Mouse (Mus musculus) olfactory bulb, adult 2 months (tissue): ENCODE measurements around the gene Brk1. TPM values are rescaled to one million over a fixed set of nuclear protein-coding genes. Genes with fewer than 3 reads are reported as not detected.

Experiments
- H3K27ac ChIP-seq: fragments of 200-500 bp; 2 replicates; pipeline ENCODE4 v1.5.1; 2012; ENCODE audit warnings: low read depth, low read length; ENCODE audit not compliant: insufficient read depth
- H3K4me1 ChIP-seq: fragments of 200-500 bp; 2 replicates; pipeline ENCODE4 v1.6.1; 2012; ENCODE audit warnings: low read length; ENCODE audit not compliant: control insufficient read depth, insufficient read depth
- H3K4me3 ChIP-seq: fragments of 200-500 bp; 2 replicates; pipeline ENCODE4 v1.5.1; 2012; ENCODE audit warnings: mild to moderate bottlenecking, low read depth, low read length, moderate library complexity; ENCODE audit not compliant: insufficient read depth
- CTCF ChIP-seq: fragments of 200-500 bp; IDR thresholded peaks from 2 replicates; pipeline ENCODE4 v1.5.1; 2012; ENCODE audit warnings: low read depth, mild to moderate bottlenecking, low read length, moderate library complexity; ENCODE audit not compliant: insufficient read depth
- POLR2A ChIP-seq: fragments of 200-500 bp; IDR thresholded peaks from 2 replicates; pipeline ENCODE4 v1.6.1; 2012; ENCODE audit warnings: mild to moderate bottlenecking, low read depth, low read length, moderate library complexity; ENCODE audit not compliant: insufficient read depth
- WGBS: fragments of 180-500 bp; shearing (Covaris S2); methylation state at CpG from one replicate; pipeline ENCODE4 v1.1.7; 2018; 5-methylcytosine and 5-hydroxymethylcytosine counted together
- polyA plus RNA-seq: library from polyadenylated mRNA; stranded (reverse); fragments of >200 nt; gene quantifications from 2 replicates; pipeline ENCODE4 v1.2.4, GENCODE M21; 2012; ENCODE audit warnings: low replicate concordance; ENCODE audit not compliant: missing spikeins, insufficient read depth, insufficient read length

Gene Brk1
- polyA plus RNA-seq, 1 experiment = not detected

DNA sequence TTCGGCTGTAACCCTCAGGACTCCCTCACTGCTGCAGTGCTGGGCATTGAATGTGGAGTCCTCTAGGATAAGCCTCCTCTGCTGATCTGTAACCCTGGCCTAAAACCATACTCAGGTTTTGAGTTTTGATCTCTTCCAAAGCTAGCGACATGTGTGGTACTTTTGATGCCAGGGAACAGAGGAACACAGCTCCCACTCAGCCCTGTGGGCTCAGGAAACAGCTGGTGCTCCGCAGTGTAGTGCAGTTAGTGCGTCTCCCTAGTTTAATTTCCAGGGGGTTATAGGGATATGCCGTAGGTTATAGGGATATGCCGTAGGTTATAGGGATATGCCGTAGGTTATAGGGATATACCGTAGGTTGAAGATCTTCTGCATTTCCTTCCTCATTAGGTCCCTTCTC is 10.4 kb downstream of the Brk1 start:
- WGBS = 86% methylated on average over 8 of the region's 8 CpGs
- no peak for TF ChIP-seq POLR2A
- no peak for TF ChIP-seq CTCF
- no peak overlapping the region for H3K4me3 ChIP-seq
- H3K27ac ChIP-seq = 0 out of 2 replicates have a peak overlapping the region, but pooled peaks have one; percentile 10
- H3K4me1 ChIP-seq = peaks cover 14% of the 10 kb centered on the region

GRCm38 (mm10) chr6:113615489-113615888 is 10.9 kb downstream of the Brk1 start:
- H3K27ac ChIP-seq = no peak overlapping the region
- H3K4me1 ChIP-seq = peaks cover 12% of the 10 kb centered on the region
- no peak overlapping the region for H3K4me3 ChIP-seq
- TF ChIP-seq CTCF (no peak), POLR2A (no peak)
- WGBS = 77% methylated on average over 4 of the region's 4 CpGs

- H3K27ac ChIP-seq = 0 out of 2 replicates have a peak overlapping the region, but pooled peaks have one; percentile 34
These were observed 18.8 kb downstream of the Brk1 start for GRCm38 (mm10) chr6:113623386-113623785.

GRCm38 (mm10) chr6:113623941-113624751 is 19.6 kb downstream of the Brk1 start, which contains the start of gene Vhl:
Vhl (plus strand) TSS chr6:113623959.
- Histone ChIP-seq H3K4me1 (0 out of 2 replicates have a peak, but pooled peaks cover 3% of the 10 kb centered on the region), H3K27ac (peak within 1 kb of the TSS; percentile 34), H3K4me3 (peak within 1 kb of the TSS; percentile 66)
- WGBS = under 1% methylated on average over 76 of the region's 76 CpGs
- no peak for TF ChIP-seq CTCF
- TF ChIP-seq POLR2A = peak; percentile 61; the same call in 1 of the 2 replicates

More at GRCm38 (mm10) chr6:113623386-113623785, 18.8 kb downstream of the Brk1 start:
- TF ChIP-seq CTCF = no peak
- TF ChIP-seq POLR2A = no peak
- Histone ChIP-seq H3K4me1 (0 out of 2 replicates have a peak, but pooled peaks cover 3% of the 10 kb centered on the region), H3K4me3 (peak overlapping the region; percentile 66)
- 54% methylated on average over 5 of the region's 5 CpGs for WGBS

GRCm38 (mm10) chr6:113624989-113625770 is 20.6 kb downstream of the Brk1 start:
- peak overlapping the region; percentile 66; the same call in 1 of the 2 replicates for H3K4me3 ChIP-seq
- no peak overlapping the region for H3K27ac ChIP-seq
- 22% methylated on average over 5 of the region's 5 CpGs for WGBS
- no peak for TF ChIP-seq POLR2A
- TF ChIP-seq CTCF = no peak
- H3K4me1 ChIP-seq = 0 out of 2 replicates have a peak, but pooled peaks cover 3% of the 10 kb centered on the region

GRCm38 (mm10) chr6:113630322-113630721 is 25.8 kb downstream of the Brk1 start:
- H3K27ac ChIP-seq = no peak overlapping the region

DNA sequence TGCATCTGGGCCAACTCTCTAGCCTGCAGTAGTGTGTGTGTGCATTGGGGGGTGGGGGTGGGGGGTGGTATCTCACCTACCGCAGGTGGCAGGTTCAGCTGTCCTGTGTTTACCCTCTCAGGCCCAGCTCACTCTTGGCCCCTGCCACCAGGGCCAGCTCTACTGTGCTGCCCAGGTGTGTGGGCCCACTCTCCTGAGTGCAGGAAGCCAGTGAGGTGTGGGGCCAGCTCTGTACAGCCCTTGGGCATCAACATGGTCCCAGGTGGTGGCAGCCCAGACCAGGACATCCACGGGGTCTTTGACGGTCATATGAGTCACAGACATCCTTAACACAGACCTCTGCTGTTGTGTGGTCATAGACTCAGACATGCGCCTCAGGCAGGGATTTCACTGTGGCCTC is 28.3 kb downstream of the Brk1 start:
- H3K4me1 ChIP-seq = 0 out of 2 replicates have a peak, but pooled peaks cover under 1% of the 10 kb centered on the region
- WGBS = 90% methylated on average over 4 of the region's 4 CpGs
- H3K27ac ChIP-seq = no peak overlapping the region
- TF ChIP-seq CTCF (no peak), POLR2A (no peak)
- H3K4me3 ChIP-seq = no peak overlapping the region

More at GRCm38 (mm10) chr6:113630322-113630721, 25.8 kb downstream of the Brk1 start:
- Histone ChIP-seq H3K4me3 (no peak overlapping the region), H3K4me1 (0 out of 2 replicates have a peak, but pooled peaks cover 3% of the 10 kb centered on the region)
- TF ChIP-seq CTCF = no peak
- TF ChIP-seq POLR2A = no peak
- 78% methylated on average over 5 of the region's 5 CpGs for WGBS

DNA sequence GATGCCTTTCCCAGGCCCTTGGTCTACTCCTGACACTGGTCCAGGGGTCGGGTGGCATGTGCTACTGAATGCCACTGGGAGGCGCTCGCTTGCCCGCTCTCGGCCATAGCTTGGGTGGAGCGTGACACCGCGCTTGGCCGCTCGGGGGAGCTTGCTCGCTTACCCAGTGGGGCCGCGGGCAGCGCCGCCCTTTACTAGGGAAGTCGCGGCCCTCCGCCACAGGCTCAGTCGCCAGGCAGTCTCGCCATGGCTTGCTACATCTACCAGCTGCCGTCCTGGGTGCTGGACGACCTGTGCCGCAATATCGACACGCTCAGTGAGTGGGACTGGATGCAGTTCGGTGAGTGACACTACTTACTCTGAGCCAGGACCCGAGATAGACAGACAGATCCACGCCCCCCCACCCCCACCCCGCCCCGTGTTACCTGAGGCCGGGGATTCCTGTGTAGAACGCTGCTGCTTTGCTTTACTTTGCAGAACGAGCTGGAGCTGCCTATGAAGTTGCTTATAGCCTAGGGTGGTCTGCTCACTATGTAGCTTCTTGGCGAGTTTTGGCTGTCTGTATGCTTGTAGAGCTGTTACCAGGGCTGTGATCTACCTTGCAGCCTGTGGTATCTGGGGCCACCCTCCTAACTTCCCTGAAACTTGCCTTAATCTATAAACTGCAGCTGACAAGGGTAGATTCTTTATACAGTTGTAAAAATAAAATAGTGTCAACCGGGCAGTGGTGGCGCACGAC is 33.9 kb downstream of the Brk1 start, which contains the start of gene Irak2:
Irak2 (plus strand) TSS at position 166 of the 739 bp plus-strand sequence.
- no peak within 1 kb of the TSS for H3K27ac ChIP-seq
- H3K4me1 ChIP-seq = no peaks in the 10 kb centered on the region
- WGBS = 7% methylated on average over 37 of the region's 37 CpGs
- peak within 1 kb of the TSS; percentile 72 for H3K4me3 ChIP-seq
- TF ChIP-seq POLR2A (no peak), CTCF (peak; percentile 99)
